Mouse (Mus musculus) megakaryocyte-erythroid progenitor cell, adult 5-6 weeks (primary cell): Measurements from ENCODE around the gene Kat6b. TPM values are rescaled to one million over a fixed set of nuclear protein-coding genes. Genes with fewer than 3 reads are reported as not detected.
"Not testable (repeated sequence)": the region's sequence is repeated elsewhere in the genome, so short reads cannot be mapped to it uniquely, and the experiment has no call there.

Source experiments
- ATAC-seq: replicated peaks from 2 replicates; pipeline ENCODE4 v1.8.0; 2016; ENCODE audit warnings: mild to moderate bottlenecking, inconsistent platforms; ENCODE audit not compliant: severe bottlenecking, poor library complexity, low FRiP score, low TSS enrichment
- total RNA-seq, 2 experiments: library from RNA; stranded (forward) in 1 of 2; stranded (reverse) in 1 of 2; fragments of 200-1000, 215-1000 nt in 1 of 2; fragments of >200 nt in 1 of 2; fragmentation: Nextera tagmentation in 1 of 2; gene quantifications; 2 replicates each; pipeline ENCODE4 v1.2.3; 2014 to 2017

Gene Kat6b
- total RNA-seq, 2 experiments from 2014 or later: 9.1 to 17.5 TPM

DNA sequence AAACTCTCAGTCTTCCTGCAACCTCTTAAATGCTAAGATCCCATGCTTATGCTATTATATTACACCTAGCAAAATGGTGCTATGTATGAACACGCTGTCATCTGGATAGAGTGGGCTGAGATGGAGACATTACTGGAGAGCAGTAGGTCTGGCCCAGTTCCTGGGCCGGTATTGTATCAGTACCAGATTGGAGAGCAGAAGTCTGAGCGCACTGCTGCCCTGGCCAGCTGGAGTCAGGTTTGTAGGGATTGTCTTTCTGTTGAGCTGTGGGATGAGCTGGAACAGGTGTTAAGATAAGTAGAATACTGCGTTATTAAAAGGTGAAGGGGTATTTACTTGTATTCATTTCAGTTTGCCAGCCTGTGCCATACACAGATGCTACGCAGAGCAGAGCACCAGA lies 34.3 kb downstream of the Kat6b start:
- ATAC-seq: no peak

DNA sequence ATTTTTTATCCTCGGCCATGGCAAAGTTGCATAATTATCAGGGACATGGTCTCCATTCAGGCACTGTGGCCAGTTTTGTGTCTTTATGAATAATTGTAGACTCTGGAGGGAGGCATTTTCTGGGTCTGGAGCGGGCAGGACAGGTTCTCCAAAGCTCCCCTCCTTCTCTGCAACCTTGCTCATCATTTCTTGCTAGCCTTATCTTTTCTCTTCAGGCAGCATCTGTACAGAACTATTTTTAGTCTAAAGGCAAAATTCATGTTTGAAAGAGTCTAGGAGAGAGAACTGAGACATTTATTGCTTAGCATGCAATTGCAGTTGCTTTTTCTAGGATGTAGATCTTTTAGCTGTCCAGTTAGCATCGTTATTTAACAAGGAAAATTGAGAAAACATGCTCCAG lies 38.1 kb downstream of the Kat6b start:
- peak; percentile 60; the same call in 1 of the 2 replicates for ATAC-seq

DNA sequence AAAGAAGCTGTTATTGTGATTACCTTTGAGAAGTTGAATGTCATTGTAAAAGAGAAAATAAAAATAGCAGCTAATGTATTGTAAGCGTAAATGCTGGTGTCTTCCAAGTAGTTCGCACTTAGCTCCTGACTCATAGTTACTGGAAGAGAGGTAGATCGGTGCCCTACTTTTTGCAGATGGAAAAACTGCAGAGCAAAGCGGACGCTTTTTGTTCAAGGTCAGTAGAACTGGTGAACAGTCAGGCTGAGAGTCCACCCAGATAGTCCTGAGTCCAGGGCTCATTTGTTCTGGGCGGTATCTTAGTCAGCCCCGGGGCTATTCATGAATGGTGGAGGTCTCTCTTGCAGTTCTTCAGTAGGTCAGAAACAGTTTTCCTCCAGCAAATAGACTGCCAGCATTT lies 39.3 kb downstream of the Kat6b start:
- no peak for ATAC-seq

DNA sequence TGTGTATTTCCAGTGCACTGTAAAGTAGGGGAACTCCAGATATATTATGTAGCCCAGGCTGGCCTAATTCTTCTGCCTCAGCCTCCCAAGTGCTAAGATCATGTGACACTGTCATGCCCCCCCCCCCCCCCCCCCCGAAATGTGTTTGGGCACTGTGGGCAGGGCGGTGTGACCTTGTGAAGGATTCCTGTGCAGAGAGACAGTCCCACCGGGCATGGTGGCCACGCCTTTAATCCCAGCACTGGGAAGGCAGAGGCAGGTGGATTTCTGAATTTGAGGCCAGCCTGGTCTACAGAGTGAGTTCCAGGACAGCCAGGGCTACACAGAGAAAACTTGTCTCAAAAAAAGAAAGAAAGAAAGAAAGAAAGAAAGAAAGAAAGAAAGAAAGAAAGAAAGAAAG lies 40.3 kb downstream of the Kat6b start:
- ATAC-seq: not testable (repeated sequence)

DNA sequence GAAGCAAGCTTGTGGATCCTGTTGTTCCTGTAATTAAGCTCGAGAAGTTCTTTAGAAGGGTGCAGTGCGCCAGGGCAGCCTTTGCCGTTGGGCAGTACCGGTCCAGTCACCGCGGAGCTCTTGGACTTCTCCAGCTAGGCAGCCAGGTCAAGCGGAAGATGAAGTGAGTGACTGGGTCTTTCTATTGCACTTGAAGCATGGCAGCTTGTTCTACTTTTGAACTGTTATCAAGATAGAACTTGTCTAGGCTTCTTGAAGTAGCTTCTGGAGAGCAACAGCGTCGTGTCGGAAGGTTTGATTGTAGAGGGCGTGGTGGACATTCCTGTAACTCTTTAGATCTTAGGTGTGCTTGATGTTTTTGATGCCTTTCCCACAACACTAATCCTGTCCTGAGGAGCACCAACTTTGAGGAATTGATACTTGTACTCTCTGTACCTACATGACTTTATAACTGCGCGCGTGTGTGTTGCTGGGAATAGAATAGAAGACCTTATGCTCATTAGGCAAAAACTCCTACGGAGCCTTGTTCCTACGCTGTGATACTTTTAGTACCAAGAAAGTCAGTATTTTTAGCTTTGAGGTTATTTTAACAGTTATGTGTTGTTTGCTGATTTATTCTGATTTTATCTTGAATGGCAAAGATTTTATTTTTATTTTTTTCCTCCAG lies 41.2 kb downstream of the Kat6b start:
- no peak for ATAC-seq

DNA sequence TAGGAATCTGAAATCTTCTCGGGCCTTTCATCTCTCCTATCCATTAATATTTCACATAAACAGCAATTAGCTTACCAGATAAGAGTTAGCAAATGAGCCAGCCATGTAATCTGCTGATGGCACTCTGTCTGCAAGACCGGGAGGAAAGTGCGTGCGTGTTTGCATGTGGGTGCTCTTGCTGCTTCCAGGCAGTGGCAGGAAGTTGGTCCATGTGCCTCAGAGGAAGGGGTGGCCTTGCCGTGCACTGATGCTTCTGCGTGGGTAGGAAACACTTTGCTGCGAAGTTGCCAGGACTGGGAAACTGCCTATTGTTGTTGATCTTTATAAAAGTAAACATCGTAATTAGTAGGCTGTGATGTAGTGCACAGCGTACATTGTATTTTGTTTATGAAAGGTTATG lies 42.0 kb downstream of the Kat6b start:
- no peak for ATAC-seq

DNA sequence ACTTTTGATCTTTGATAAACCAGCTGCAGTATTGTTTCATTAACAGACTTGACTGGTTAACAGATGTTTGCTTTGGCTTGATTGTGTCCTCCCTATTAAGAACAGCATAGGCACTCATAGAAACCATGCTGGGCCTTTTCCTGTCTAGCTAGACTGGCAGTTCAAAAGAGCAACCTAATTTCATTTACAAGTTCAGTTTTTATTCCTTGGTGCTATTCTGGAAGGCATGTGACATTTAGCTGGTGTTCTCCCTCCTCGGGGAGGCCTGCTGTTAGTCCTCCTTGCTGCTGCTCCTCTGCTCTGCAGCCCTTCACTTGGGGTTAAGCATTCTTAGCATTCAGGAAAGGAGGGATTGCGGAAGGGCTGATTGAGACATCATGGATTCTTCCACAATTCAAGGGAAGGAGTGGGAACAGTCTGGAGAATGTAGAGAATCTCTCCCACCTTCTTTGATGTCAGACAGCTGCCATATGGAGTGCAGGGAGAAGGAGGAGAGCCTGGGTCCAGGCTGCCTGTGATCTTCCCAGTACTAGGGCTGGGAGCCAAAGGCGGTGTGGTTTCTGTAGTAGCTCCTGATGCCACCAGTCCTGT lies 42.7 kb downstream of the Kat6b start:
- no peak for ATAC-seq

DNA sequence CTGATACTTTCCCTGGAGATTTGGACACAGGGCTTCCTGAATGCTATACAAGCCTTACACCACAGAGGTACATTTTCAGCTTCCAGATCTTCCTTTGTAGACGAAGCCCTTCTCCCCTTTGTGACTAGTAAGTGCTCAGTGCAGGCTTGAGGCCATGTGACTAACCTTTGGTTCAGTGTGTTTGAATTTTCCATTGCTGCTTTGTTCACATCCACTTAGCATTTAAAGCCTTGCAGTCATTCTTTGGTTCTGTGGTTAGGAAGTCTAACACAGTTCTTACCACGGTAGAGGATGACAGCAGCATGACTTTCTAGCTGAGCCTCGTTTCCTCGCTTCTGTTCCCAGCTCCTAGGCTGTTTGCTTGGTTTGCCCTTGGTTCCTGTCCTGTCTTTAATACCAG lies 44.4 kb downstream of the Kat6b start:
- ATAC-seq: no peak

DNA sequence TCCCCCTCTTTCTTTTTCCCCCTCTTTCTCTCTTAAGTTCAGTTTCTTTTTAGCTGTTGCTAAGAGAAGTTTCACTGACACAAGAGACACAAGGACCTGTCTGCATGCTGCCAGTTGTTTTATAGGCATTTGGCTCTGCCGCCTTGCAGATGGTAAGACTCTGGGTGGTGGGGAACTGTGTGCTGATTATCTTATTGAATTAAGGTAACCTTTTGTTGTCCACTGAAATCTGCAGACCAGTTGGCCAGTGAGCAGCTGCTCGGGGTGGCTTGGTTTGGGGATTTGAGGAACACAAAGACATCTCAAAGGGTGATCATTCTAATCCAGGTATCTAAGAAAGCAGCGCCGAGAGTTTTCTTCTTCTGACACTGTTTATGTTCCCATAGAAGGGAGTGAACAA lies 52.3 kb downstream of the Kat6b start:
- ATAC-seq: no peak

DNA sequence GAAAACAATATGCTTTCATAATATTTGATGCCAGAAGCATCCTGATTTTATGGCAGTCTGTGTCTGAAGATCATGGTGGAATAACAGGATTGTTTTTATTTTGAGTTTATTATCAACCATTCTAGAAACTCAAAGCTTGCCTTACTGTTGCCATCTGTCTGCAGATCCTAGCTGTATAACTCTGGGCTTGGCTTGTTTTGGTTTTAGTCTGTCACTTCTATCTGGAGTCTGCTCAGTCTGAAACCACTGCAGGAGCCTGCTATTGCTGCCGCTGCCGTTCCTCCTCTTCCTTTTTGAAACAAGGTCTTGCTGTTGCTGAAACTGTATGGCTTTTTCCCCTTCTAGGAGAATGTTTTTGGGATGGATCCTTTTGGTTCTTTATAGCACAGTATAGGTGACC lies 52.8 kb downstream of the Kat6b start:
- no peak for ATAC-seq

DNA sequence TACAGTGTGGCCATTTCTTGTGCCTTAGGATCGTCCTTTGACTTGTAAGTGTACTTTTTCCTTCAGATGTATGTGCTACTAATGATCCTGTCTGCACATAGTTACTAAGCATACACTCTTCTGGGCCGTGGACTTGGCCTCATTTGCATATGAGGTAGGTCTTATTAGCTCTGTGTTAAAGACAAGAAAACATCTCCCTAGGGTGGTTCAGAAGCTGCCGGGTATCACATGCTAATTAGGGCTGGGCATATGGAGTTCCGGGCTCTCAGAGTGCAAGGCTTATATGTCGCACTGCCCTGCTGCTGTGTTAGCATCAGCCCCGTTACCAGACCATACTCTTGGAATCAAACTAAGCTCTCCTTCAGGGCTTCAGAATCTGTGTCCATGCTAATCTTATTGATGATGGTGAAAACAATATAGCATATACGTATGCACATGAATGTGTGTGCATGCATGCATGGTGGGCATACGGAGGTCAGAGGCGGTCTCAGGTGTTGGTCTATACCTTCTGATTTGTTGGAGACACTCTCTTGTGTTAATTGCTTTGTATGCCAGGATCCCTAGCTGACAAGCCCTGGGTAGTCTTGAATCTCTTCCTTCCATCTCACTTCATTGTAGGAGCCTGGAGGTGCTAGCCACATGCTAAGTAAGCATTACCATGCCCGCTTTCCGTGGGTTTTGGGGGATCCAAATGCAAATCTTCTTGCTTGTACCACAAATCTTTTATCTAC lies 53.5 kb downstream of the Kat6b start:
- ATAC-seq: no peak

DNA sequence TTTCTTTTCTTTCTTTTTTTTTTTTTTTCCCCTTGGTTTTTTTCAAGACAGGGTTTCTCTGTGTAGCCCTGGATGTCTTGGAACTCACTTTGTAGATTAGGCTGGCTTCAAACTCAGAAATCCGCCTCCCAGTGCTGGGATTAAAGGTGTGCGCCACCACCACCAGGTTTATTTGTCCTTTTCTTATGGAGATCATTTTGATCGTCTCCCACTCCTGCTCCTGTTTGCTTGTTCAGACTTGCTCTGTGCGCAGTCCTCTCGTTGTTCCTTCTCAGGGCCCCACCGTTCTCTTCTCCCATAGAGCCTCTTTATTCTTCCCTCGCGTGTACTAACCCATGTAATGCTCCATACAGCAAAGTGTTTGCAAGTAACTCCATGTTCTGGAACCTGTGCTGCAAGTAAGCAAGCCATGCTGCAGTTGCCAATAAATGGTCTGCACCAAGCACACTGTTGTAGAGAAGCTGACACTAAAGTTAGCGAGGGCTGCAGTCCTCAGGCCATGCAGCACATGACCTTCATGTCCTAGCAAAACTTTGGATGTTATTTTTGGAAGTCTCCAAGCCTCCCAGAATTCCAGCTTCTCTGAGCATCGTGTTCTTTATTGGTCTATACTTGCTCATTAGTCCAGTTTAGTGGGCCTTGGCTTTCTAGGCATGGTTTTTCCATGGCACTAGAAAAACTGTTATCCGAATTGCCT lies 55.4 kb downstream of the Kat6b start:
- ATAC-seq: no peak

DNA sequence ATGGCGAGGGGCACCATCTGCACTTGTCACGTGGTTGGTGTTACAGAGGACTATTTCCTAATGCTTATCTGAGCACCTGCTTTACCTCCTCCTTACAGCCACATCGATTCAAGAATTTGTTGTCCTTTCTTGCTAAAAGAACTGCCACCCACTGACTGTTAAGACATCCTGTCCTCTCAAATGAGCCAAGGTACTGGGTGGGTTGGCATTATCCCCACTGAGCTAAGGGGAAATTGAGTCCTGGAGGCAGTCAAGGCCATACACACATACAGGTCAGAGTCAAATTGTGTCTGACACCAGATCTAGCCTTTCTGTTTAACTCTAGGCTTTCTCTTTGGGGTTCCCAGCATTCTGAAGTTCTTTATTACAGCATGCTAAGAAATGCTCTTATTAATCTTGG lies 56.6 kb downstream of the Kat6b start:
- no peak for ATAC-seq

DNA sequence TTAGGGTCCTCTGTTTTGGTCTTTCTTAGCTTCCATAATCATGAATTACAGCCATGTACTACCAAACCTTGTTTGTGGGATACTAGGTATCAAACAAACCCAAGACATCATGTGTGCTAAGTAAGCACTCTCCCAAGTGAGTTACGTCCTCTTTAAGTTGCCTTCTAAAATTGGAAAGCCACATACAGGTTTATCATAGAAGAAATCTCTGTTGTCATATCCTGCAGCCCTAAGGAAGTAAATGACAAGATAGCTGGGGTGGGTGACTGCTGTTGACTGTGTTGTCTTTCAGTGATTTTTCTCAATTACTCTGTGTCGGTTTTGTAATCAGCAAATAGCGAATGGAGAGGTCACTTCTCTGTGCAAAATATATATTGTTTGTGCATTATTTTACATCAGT lies 58.5 kb downstream of the Kat6b start:
- ATAC-seq: no peak

DNA sequence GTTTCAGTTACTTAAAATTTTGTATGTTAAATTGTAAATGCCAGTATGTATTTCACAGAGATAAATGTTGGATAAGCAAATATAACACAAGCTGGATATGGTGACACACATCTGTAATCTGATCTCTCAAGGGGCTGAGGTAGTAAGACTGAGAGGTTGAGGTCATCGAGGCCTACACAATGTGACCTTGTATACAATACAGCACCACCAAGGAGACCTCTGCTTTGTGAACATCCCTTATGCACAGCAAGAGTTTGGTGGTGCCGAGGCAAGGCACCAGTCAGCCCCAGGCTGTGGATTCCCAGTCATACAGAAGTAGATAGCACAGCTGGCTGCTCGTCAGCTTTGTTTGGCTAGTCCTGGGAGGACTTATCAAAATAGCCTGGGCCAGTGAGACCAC lies 59.1 kb downstream of the Kat6b start:
- no peak for ATAC-seq

DNA sequence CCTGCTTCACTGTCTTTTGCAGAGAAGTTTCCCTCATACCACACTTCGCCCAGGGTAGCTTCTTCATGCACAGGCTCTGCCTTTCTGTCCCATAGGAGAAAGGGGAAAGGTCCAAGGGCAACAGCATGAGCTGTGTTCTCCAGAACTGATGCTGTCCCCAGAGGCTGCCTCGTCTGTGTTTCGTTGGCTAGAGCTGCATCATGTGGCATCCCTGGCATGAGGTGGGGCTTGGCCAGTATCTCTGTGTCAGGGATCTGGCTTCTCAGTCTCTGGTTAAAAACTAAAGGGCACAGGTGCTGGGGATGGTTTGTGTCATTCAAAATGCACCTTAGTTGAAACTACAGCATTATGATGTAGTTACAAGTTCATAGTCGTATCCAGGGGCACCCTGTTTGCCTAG lies 64.3 kb downstream of the Kat6b start:
- ATAC-seq: no peak

DNA sequence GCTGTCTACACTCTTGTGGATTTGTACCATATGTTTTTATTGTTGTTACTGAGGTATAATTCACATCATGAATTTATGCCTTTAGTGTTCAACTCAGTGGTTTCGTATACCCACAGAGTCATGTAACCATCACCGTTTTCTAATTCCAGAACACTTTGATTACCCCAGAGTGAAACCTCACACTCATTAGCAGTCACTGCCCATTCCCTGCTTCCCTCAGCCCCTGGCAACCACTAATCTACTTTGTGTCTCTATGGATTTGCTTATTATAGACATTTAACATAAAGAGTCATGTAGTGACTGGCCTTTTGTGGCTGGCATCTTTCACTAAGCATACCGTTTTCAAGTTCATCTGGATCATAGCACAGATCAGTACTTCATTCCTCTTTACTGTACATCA lies 65.1 kb downstream of the Kat6b start:
- ATAC-seq: no peak

DNA sequence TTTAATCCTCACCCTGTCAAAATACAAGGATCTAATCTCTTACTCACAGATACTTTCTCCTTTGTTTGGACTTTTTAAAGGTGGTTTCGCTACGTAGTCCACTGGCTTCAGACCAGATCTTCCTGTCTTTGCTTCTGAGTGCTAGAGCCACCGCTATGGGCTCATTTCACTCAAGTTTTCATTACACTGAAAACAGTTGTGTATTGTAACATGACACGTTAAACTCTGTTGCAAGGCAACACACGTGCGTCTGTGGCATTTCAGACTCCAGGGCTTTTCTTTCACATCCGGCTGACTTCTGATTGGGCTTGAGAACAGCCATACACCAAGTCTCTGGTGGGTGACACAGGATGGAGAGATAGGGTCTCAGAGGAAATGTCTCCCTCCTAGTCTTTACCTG lies 66.1 kb downstream of the Kat6b start:
- ATAC-seq: no peak

DNA sequence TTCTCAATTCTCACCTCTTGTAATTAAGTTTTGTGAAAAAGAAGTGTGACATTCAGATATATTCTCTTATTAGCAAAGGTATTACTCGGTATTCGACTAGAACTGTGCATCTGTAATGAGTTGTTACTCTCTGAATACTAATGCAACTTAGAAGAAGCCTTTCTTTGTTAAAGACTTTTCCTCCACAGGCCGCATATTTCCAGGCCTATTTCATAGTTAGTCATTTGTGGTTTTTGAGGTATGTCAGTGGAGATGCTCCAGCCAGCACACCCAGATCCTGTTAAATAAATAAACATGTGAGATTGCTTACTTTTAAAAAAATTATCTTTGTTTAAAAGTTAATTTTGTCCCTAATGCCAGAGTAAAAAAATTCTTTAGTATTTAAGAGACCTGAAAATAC lies 66.7 kb downstream of the Kat6b start:
- ATAC-seq: no peak

DNA sequence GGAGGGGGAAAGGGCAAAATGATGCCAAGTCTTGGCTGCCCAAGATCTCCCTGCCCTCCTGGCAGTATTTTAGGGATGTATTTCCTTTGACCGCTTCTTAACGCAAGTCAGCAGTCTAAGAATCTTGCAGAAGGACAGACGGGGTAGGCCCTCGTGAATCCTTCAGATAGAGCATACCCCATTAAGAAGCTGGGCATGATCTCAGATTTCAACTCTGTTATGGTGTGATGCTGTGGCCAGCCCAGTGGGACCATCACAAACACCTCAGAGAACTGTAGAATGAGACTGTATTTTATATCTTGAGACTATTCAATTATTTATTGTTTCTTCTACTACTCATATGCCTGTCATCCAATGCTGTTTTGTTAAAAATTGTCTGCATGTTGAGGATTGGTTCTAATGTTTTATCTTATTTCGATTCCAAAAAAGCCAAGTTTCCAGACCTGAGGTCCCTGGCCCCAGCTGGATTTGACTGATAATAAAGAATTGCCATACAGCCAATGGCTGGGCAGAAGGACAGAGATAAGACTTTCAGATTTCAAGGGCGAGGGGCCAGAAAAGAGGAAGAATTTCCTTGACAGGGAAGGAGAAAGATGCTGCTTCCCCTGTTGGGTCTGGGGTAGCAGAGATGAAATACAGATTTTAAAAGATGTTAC lies 67.8 kb downstream of the Kat6b start:
- peak; percentile 63; the same call in 1 of the 2 replicates for ATAC-seq
